Mouse (Mus musculus): ENCODE measurements around the gene Diablo. TPM values are rescaled to one million over a fixed set of nuclear protein-coding genes. Genes with fewer than 3 reads are reported as not detected.
A peak's percentile ranks its signal among the peaks of the same experiment; 100 is the strongest.

Diablo gene
- 167 and 169 TPM in 2 replicates for polyA plus RNA-seq (2014; fragmentation: Nextera tagmentation; extraction: Ambion mirVana)

DNA sequence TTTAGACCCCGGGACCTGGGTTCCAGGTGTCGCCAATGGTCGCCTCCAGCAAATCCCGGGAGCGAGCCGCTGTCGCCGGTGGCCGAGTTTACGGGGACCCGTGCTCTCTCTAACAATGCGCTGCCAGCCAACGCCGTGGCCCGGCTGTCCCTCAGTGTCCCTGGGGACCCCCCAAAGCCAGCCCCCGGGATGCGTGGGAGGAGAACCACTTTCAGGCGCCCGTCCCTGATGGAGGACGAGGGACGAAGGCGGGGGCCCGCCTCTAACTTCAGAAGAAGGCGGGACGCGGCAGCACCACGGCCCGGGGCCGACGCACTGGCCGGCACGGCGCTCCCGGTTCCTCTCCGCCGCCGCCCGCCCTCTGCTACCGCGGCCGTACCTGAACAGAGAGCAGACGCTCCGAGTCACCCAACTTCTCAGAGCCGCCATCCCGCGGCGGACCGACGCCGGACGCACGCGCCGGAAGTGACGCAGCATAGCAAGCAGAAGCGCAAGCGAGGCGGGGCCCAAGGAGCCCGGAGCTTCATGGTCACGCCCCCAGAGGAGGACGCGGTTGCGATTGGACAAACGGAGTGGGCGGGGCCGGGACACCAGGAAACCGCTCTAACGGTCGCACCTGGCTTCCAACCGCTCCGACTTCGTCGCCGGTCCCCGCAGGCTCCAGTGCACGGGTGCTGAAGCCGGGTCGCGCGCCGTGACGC is at the start of gene Diablo:
Diablo (minus strand) TSS at position 485 of the 701 bp plus-strand sequence.
- H3K9ac ChIP-seq (ENCODE audit: low read length) = peak within 1 kb of the TSS; percentile 89
- WGBS = under 1% methylated on average over 82 of the region's 82 CpGs
- peak within 1 kb of the TSS; percentile 61; the same call in 1 of the 2 replicates for H3K27ac ChIP-seq (ENCODE audit: low read depth, low read length)
- H3K4me2 ChIP-seq = peak within 1 kb of the TSS; percentile 59
- ATAC-seq (ENCODE audit: low FRiP score) (peak; percentile 98), DNase-seq (ENCODE audit: low spot score, missing footprints) (peak; percentile 99)
- H3K4me1 ChIP-seq (ENCODE audit: control insufficient read depth, insufficient read depth, low read length) = peaks cover 13% of the 10 kb centered on the region
- no peaks in the 10 kb centered on the region for H3K9me3 ChIP-seq (ENCODE audit: control insufficient read depth, low read length)
- H3K4me3 ChIP-seq (ENCODE audit: low read depth, low read length) = peak within 1 kb of the TSS; percentile 93
- no peaks in the 10 kb centered on the region for H3K27me3 ChIP-seq (ENCODE audit: control insufficient read depth, insufficient read depth, low read length)
- peaks cover 2% of the 10 kb centered on the region; the same call in 1 of the 2 replicates for H3K36me3 ChIP-seq (ENCODE audit: control insufficient read depth, insufficient read depth, low read length)

DNA sequence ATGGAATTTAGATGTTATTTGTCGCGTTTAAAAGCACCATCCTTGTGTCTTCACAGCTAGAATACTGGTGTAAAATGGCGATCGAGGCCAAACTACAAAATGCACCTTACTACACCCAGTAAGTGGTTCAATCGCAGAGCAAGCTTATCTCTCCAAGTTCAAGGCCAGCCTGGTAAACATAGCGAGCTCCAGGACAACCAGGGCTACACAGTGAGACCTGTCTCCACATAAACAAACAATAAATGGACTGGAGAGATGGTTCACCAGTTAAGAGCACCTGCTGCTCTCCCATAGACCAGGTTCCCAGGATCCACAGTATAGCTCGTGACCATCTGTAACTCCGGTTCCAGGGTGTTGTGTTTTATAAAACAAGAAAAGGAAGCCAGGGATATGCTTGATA is 49.4 kb upstream of the Diablo start:
- no peak for DNase-seq (ENCODE audit: low spot score, missing footprints)
- no peaks in the 10 kb centered on the region for H3K9me3 ChIP-seq (ENCODE audit: control insufficient read depth, low read length)
- H3K27ac ChIP-seq (ENCODE audit: low read depth, low read length) = no peak overlapping the region
- peaks cover 4% of the 10 kb centered on the region; the same call in 1 of the 2 replicates for H3K36me3 ChIP-seq (ENCODE audit: control insufficient read depth, insufficient read depth, low read length)
- ATAC-seq (ENCODE audit: low FRiP score) = peak; percentile 24; the same call in 1 of the 2 replicates
- no peaks in the 10 kb centered on the region for H3K27me3 ChIP-seq (ENCODE audit: control insufficient read depth, insufficient read depth, low read length)
- peak overlapping the region; percentile 86; the same call in 1 of the 2 replicates for H3K4me2 ChIP-seq
- peaks cover 6% of the 10 kb centered on the region; the same call in 1 of the 2 replicates for H3K4me1 ChIP-seq (ENCODE audit: control insufficient read depth, insufficient read depth, low read length)
- H3K9ac ChIP-seq (ENCODE audit: low read length) = peak overlapping the region; percentile 83; the same call in 1 of the 2 replicates
- 62% methylated on average over 8 of the region's 8 CpGs for WGBS
- H3K4me3 ChIP-seq (ENCODE audit: low read depth, low read length) = peak overlapping the region; percentile 97; the same call in 1 of the 2 replicates

DNA sequence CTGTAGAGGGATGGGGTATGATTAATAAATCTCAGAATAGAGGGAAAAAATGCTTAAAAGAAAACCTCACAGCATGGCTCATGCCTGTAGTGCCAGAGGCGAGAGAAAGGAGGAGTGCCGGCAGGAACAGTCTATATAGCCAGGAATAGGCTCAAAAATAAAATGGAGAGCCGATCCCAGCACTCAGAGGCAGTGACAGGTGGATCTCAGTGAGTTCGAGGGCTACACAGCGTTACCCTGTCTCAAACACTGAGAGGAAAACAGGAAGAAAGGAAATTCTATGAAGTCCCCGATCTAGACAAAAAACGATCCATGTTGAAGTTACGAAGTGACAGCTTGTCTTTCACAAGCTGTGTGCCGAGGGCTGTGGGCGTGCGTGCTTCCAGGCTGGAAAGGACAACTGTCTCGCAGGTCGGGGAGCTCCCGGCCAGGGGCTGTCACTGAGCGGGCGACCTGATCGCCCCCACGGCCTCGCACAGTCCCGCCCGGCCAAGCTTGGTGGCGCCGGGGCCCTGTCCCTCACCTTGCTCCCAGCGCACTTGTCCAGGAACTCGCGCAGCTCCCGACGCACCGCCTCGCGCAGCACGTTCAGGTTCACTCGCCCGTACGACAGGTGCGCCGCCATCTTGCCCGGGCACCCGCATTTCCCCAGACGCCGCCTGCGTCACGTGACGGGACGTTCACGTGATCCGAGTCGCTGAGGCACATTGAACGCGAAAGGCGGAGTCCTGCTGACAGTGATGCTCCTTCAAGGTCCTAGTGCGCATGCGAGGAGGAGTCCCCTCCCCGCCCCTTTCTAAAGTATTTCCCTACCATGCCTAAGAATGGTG is 48.6 kb upstream of the Diablo start, which contains the start of gene Vps33a:
Vps33a (minus strand) TSS at position 682 of the 830 bp plus-strand sequence.
- peak within 1 kb of the TSS; percentile 97 for H3K4me3 ChIP-seq (ENCODE audit: low read depth, low read length)
- no peaks in the 10 kb centered on the region for H3K27me3 ChIP-seq (ENCODE audit: control insufficient read depth, insufficient read depth, low read length)
- H3K4me2 ChIP-seq = peak within 1 kb of the TSS; percentile 86
- H3K27ac ChIP-seq (ENCODE audit: low read depth, low read length) = no peak within 1 kb of the TSS
- DNase-seq (ENCODE audit: low spot score, missing footprints) = peak; percentile 99
- peak; percentile 91 for ATAC-seq (ENCODE audit: low FRiP score)
- H3K9ac ChIP-seq (ENCODE audit: low read length) = peak within 1 kb of the TSS; percentile 83
- H3K9me3 ChIP-seq (ENCODE audit: control insufficient read depth, low read length) = no peaks in the 10 kb centered on the region
- under 1% methylated on average over 54 of the region's 54 CpGs for WGBS
- peaks cover 6% of the 10 kb centered on the region; the same call in 1 of the 2 replicates for H3K4me1 ChIP-seq (ENCODE audit: control insufficient read depth, insufficient read depth, low read length)
- H3K36me3 ChIP-seq (ENCODE audit: control insufficient read depth, insufficient read depth, low read length) = peaks cover 4% of the 10 kb centered on the region; the same call in 1 of the 2 replicates

DNA sequence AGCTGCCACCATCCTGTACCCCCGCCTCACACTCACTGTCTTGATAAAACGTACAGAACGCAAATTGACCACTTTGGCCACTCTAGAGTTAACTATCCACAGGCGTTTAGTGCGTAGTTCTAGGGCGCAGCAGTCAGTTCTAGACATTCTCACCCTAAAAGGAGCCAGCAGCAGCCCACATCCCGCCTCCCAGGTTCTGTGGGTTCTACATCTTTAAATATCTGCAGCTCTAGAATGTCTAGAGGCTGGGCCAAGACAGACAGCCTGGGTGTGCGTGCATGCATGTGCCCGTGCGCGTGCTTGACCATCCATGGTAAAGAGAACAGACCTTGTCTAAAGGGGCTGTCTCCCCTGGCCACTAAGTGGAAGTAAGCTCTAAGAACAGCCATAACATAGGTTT is 37.2 kb upstream of the Diablo start:
- 94% methylated on average over 11 of the region's 11 CpGs for WGBS
- no peak overlapping the region for H3K27ac ChIP-seq (ENCODE audit: low read depth, low read length)
- H3K36me3 ChIP-seq (ENCODE audit: control insufficient read depth, insufficient read depth, low read length) = peaks cover 15% of the 10 kb centered on the region

DNA sequence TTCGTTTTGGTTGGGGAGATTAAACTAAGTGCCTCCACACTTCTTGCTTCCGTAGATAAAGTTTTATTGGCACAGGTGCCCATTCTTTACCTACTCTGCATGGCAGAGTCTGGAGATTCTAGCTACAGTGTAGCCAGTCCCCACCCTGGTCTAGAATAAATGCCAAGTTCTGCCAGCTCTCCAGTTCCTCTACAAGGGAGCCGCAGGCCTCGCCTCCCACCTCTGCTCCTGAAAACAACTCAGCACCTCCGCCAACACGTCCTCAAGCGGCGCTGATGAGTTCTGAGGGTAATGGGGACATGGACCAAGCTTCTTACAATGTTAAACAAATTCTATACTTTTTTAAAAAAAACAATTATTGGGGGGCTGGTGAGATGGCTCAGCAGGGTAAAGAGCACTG is 35.6 kb upstream of the Diablo start:
- WGBS = 91% methylated on average over 8 of the region's 8 CpGs
- H3K27me3 ChIP-seq (ENCODE audit: control insufficient read depth, insufficient read depth, low read length) = no peaks in the 10 kb centered on the region
- ATAC-seq (ENCODE audit: low FRiP score) = no peak

More for the DNA sequence above, 37.2 kb upstream of the Diablo start:
- no peaks in the 10 kb centered on the region for H3K4me1 ChIP-seq (ENCODE audit: control insufficient read depth, insufficient read depth, low read length)
- no peaks in the 10 kb centered on the region for H3K27me3 ChIP-seq (ENCODE audit: control insufficient read depth, insufficient read depth, low read length)
- H3K9me3 ChIP-seq (ENCODE audit: control insufficient read depth, low read length) = no peaks in the 10 kb centered on the region
- H3K9ac ChIP-seq (ENCODE audit: low read length) = no peak overlapping the region
- DNase-seq (ENCODE audit: low spot score, missing footprints) (no peak), ATAC-seq (ENCODE audit: low FRiP score) (no peak)
- no peak overlapping the region for H3K4me3 ChIP-seq (ENCODE audit: low read depth, low read length)
- no peak overlapping the region for H3K4me2 ChIP-seq

DNA sequence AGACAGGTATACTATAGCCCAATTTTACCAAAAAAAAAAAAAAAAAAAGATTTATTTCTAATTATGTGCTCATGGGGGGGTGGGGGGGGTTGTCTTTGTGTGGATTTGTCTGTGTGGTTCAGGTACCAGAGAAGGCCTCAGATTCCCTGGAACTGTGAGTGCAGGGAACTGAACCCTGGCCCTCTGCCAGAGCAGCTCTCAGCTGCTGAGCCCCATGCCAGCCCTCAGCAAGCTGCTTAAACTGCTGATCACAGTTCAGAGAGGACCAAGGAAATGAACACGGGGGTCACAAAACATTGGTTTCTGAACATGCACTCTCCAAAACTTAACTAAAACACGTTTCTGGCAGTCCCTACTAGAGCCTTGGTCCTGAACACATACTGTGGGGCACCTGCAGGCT is 32.5 kb upstream of the Diablo start:
- H3K36me3 ChIP-seq (ENCODE audit: control insufficient read depth, insufficient read depth, low read length) = peaks cover 4% of the 10 kb centered on the region
- ATAC-seq (ENCODE audit: low FRiP score) = no peak
- 77% methylated on average over 2 of the region's 2 CpGs for WGBS

More for the DNA sequence above, 35.6 kb upstream of the Diablo start:
- H3K9me3 ChIP-seq (ENCODE audit: control insufficient read depth, low read length) = no peaks in the 10 kb centered on the region
- no peaks in the 10 kb centered on the region for H3K4me1 ChIP-seq (ENCODE audit: control insufficient read depth, insufficient read depth, low read length)
- DNase-seq (ENCODE audit: low spot score, missing footprints) = no peak
- no peak overlapping the region for H3K27ac ChIP-seq (ENCODE audit: low read depth, low read length)
- no peak overlapping the region for H3K4me2 ChIP-seq
- H3K4me3 ChIP-seq (ENCODE audit: low read depth, low read length) = no peak overlapping the region
- no peak overlapping the region for H3K9ac ChIP-seq (ENCODE audit: low read length)
- H3K36me3 ChIP-seq (ENCODE audit: control insufficient read depth, insufficient read depth, low read length) = peaks cover 12% of the 10 kb centered on the region

DNA sequence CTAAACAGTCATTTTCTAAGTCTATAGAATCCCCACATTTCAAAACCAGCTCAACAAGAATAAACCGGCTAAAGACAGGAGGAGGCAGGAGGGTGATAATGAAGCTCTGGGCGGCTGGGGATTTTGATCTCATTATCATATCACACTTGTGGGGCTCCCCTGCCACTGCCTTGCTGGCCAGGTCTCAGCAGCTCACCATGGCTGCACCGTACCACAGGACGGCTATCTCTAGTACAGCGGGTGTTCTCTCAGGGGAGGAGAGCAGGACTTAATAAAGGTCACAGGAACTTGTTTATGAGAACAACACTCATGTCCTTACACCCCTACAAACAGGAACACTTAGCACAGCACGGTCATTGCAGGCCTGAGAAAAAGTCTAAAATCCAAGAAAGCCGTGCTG is 31.7 kb upstream of the Diablo start:
- DNase-seq (ENCODE audit: low spot score, missing footprints) = no peak
- H3K27ac ChIP-seq (ENCODE audit: low read depth, low read length) = no peak overlapping the region
- H3K4me3 ChIP-seq (ENCODE audit: low read depth, low read length) = no peak overlapping the region
- H3K36me3 ChIP-seq (ENCODE audit: control insufficient read depth, insufficient read depth, low read length) = peaks cover 4% of the 10 kb centered on the region
- no peak overlapping the region for H3K4me2 ChIP-seq
- 88% methylated on average over 7 of the region's 7 CpGs for WGBS
- no peaks in the 10 kb centered on the region for H3K4me1 ChIP-seq (ENCODE audit: control insufficient read depth, insufficient read depth, low read length)
- H3K9me3 ChIP-seq (ENCODE audit: control insufficient read depth, low read length) = no peaks in the 10 kb centered on the region
- ATAC-seq (ENCODE audit: low FRiP score) = no peak
- no peak overlapping the region for H3K9ac ChIP-seq (ENCODE audit: low read length)
- no peaks in the 10 kb centered on the region for H3K27me3 ChIP-seq (ENCODE audit: control insufficient read depth, insufficient read depth, low read length)

More for the DNA sequence above, 32.5 kb upstream of the Diablo start:
- Histone ChIP-seq H3K9ac (ENCODE audit: low read length) (no peak overlapping the region), H3K4me1 (ENCODE audit: control insufficient read depth, insufficient read depth, low read length) (no peaks in the 10 kb centered on the region), H3K9me3 (ENCODE audit: control insufficient read depth, low read length) (no peaks in the 10 kb centered on the region), H3K27ac (ENCODE audit: low read depth, low read length) (no peak overlapping the region), H3K4me2 (no peak overlapping the region), H3K4me3 (ENCODE audit: low read depth, low read length) (no peak overlapping the region), H3K27me3 (ENCODE audit: control insufficient read depth, insufficient read depth, low read length) (no peaks in the 10 kb centered on the region)
- DNase-seq (ENCODE audit: low spot score, missing footprints) = no peak

DNA sequence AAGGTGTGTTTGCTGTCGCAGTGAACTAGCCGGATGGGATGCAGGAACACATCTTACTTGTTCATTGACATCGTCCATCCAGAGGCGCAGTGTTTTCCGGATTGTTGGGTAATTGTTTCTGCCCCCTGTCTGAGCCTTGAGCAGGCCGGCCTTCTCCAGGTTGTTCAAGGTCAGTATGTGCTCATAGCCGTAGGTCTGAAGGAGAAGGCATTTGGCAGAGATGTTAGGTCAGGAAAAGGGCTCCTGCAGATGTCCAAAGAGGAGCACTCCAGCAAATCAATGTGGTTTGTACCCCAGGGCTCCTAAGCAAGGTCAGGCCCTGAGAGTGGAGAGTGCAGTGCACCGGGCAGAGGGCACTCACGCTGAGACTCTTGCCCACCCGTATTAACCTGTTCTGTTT is 9.8 kb upstream of the Diablo start:
- Histone ChIP-seq H3K4me1 (ENCODE audit: control insufficient read depth, insufficient read depth, low read length) (no peaks in the 10 kb centered on the region), H3K27ac (ENCODE audit: low read depth, low read length) (no peak overlapping the region), H3K4me3 (ENCODE audit: low read depth, low read length) (no peak overlapping the region), H3K36me3 (ENCODE audit: control insufficient read depth, insufficient read depth, low read length) (peaks cover 9% of the 10 kb centered on the region; the same call in 1 of the 2 replicates), H3K9me3 (ENCODE audit: control insufficient read depth, low read length) (no peaks in the 10 kb centered on the region), H3K4me2 (no peak overlapping the region), H3K9ac (ENCODE audit: low read length) (no peak overlapping the region), H3K27me3 (ENCODE audit: control insufficient read depth, insufficient read depth, low read length) (no peaks in the 10 kb centered on the region)
- no peak for DNase-seq (ENCODE audit: low spot score, missing footprints)
- 95% methylated on average over 10 of the region's 10 CpGs for WGBS
- ATAC-seq (ENCODE audit: low FRiP score) = no peak
